Mouse (Mus musculus) brown adipose tissue, adult 24 weeks (tissue): Measurements from ENCODE around the gene Fgf15. TPM values are rescaled to one million over a fixed set of nuclear protein-coding genes. Genes with fewer than 3 reads are reported as not detected.

Experiments
- H3K27ac ChIP-seq: fragments of 200-500 bp; replicated peaks from 2 replicates; pipeline ENCODE4 v1.5.1; 2012; ENCODE audit warnings: low read depth, mild to moderate bottlenecking, low read length
- H3K4me1 ChIP-seq: fragments of 200-500 bp; 2 replicates; pipeline ENCODE4 v1.6.1; 2012; ENCODE audit warnings: low read length, mixed read lengths; ENCODE audit not compliant: control insufficient read depth, insufficient read depth, insufficient read length
- H3K4me3 ChIP-seq: fragments of 200-500 bp; 2 replicates; pipeline ENCODE4 v1.5.1; 2012; ENCODE audit warnings: low read depth, mild to moderate bottlenecking, low read length, moderate library complexity; ENCODE audit not compliant: insufficient read depth
- polyA plus RNA-seq: library from polyadenylated mRNA; stranded (reverse); fragments of >200 nt; gene quantifications from 2 replicates; pipeline ENCODE4 v1.2.4, GENCODE M21; 2012; ENCODE audit not compliant: missing spikeins, insufficient read depth, insufficient read length

The Fgf15 gene
- polyA plus RNA-seq, 1 experiment = not detected

DNA sequence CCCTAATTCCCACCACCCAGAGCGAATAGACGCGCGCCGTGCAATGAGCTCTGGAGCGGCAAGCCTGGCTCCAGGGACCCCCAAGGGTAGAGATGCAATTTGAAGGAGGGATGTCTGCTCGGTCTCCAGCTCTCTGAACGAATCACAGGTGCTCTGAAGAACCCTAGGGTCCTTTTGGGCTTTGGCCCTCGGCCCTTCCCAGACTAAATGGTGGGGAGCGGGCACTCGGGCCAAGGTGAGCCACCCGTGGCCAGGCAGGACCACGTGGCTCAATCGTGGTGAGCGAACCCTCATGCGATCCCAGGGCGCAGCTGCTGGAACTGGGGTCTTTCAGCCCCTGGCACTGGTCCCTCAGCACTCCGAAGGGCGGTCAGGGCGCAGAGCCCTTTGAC is 46.4 kb downstream of the Fgf15 start:
- H3K27ac ChIP-seq = peak overlapping the region; percentile 35

GRCm38 (mm10) chr7:144943254-144943653 is 46.9 kb downstream of the Fgf15 start:
- Histone ChIP-seq H3K27ac (peak overlapping the region; percentile 35), H3K4me3 (peak overlapping the region; percentile 52), H3K4me1 (peaks cover 8% of the 10 kb centered on the region)

More for the DNA sequence above, 46.4 kb downstream of the Fgf15 start:
- H3K4me3 ChIP-seq = peak overlapping the region; percentile 52
- H3K4me1 ChIP-seq = peaks cover 8% of the 10 kb centered on the region

Other genes starting within 250 kb of the Fgf15 start
- 18.2 and 21.0 TPM in 2 replicates for gene Ano1, start 144.6 kb upstream of the Fgf15 start, polyA plus RNA-seq
- gene Fgf3, start 58.4 kb upstream of the Fgf15 start, polyA plus RNA-seq = not detected in 2 replicates
- gene Fgf4, start 49.2 kb upstream of the Fgf15 start, polyA plus RNA-seq = not detected in 2 replicates
- 20.4 and 20.7 TPM in 2 replicates for gene LTO1, start 18.6 kb downstream of the Fgf15 start, polyA plus RNA-seq
- 5.2 and 5.4 TPM in 2 replicates for gene Ccnd1, start 43.4 kb downstream of the Fgf15 start, polyA plus RNA-seq